Mouse (Mus musculus) forebrain, embryonic 16.5 days (tissue): ENCODE results near the gene Slc3a2. TPM values are rescaled to one million over a fixed set of nuclear protein-coding genes. Genes with fewer than 3 reads are reported as not detected.

Experiments
- ATAC-seq: fragments of 200-750 bp; cut with Nextera tagmentation; 2 replicates; pipeline ENCODE4 v1.8.0; 2017; ENCODE audit warnings: mild to moderate bottlenecking, moderate library complexity
- H3K27ac ChIP-seq: fragments of 300-500 bp; sonication (generic); 2 replicates; pipeline ENCODE4 v1.5.1; 2014; ENCODE audit warnings: low read length, control low read depth
- H3K27me3 ChIP-seq: fragments of 300-500 bp; sonication (generic); replicated peaks from 2 replicates; pipeline ENCODE4 v1.6.1; 2014; ENCODE audit warnings: low read length; ENCODE audit not compliant: control insufficient read depth, insufficient read depth
- H3K36me3 ChIP-seq: fragments of 300-500 bp; sonication (generic); 2 replicates; pipeline ENCODE4 v1.6.1; 2014; ENCODE audit not compliant: control insufficient read depth, insufficient read depth
- H3K4me1 ChIP-seq: fragments of 300-500 bp; sonication (generic); replicated peaks from 2 replicates; pipeline ENCODE4 v1.6.1; 2014; ENCODE audit warnings: low read length; ENCODE audit not compliant: control insufficient read depth, insufficient read depth
- H3K4me2 ChIP-seq: fragments of 300-500 bp; sonication (generic); 2 replicates; pipeline ENCODE4 v1.6.1; 2014; ENCODE audit warnings: mild to moderate bottlenecking, low read length, control low read depth
- H3K4me3 ChIP-seq: fragments of 300-500 bp; sonication (generic); replicated peaks from 2 replicates; pipeline ENCODE4 v1.5.1; 2014; ENCODE audit warnings: mild to moderate bottlenecking, low read length, control low read depth
- H3K9ac ChIP-seq: fragments of 300-500 bp; sonication (generic); replicated peaks from 2 replicates; pipeline ENCODE4 v1.6.1; 2014; ENCODE audit warnings: low read depth, low read length, control low read depth
- H3K9me3 ChIP-seq: fragments of 300-500 bp; sonication (generic); 2 replicates; pipeline ENCODE4 v1.6.1; 2016; ENCODE audit warnings: low read length; ENCODE audit not compliant: control insufficient read depth
- WGBS: fragments of 180-500 bp; shearing (Covaris S2); extraction: QIAGEN DNeasy Blood & Tissue Kit; methylation state at CpG from one replicate; pipeline ENCODE4 v1.1.7; 2014; 5-methylcytosine and 5-hydroxymethylcytosine counted together
- polyA plus RNA-seq: library from polyadenylated mRNA; unstranded; fragments of >200 nt; fragmentation: Nextera tagmentation; extraction: Ambion mirVana; gene quantifications from 2 replicates; pipeline ENCODE4 v1.2.1, GENCODE M21; 2015

Gene Slc3a2
- polyA plus RNA-seq, 1 experiment from 2014 or later, result 186 TPM

GRCm38 (mm10) chr19:8755652-8756051, 32.5 kb upstream of the Slc3a2 start:
- WGBS, result 85% methylated on average over 3 of the region's 3 CpGs
- Histone ChIP-seq H3K27ac (no peak overlapping the region), H3K4me2 (0 out of 2 replicates have a peak overlapping the region, but pooled peaks have one; percentile 87), H3K27me3 (no peaks in the 10 kb centered on the region), H3K36me3 (peaks cover 17% of the 10 kb centered on the region), H3K4me1 (peaks cover 24% of the 10 kb centered on the region), H3K4me3 (no peak overlapping the region), H3K9me3 (no peaks in the 10 kb centered on the region), H3K9ac (no peak overlapping the region)
- ATAC-seq, result no peak

GRCm38 (mm10) chr19:8747368-8747767, 24.2 kb upstream of the Slc3a2 start:
- WGBS, result 74% methylated on average over 2 of the region's 2 CpGs
- H3K9ac ChIP-seq, result no peak overlapping the region
- peaks cover 8% of the 10 kb centered on the region for H3K4me1 ChIP-seq
- H3K27ac ChIP-seq, result no peak overlapping the region
- H3K4me3 ChIP-seq, result no peak overlapping the region
- H3K4me2 ChIP-seq, result no peak overlapping the region
- no peaks in the 10 kb centered on the region for H3K9me3 ChIP-seq
- ATAC-seq, result no peak
- peaks cover 46% of the 10 kb centered on the region for H3K36me3 ChIP-seq
- H3K27me3 ChIP-seq, result no peaks in the 10 kb centered on the region

- ATAC-seq, result no peak
- Histone ChIP-seq H3K4me1 (peaks cover 21% of the 10 kb centered on the region), H3K27ac (no peak overlapping the region), H3K36me3 (peaks cover 41% of the 10 kb centered on the region), H3K9me3 (no peaks in the 10 kb centered on the region), H3K9ac (no peak overlapping the region), H3K4me3 (no peak overlapping the region), H3K4me2 (no peak overlapping the region), H3K27me3 (no peaks in the 10 kb centered on the region)
- 97% methylated on average over 1 of the region's 1 CpGs for WGBS
Observed at GRCm38 (mm10) chr19:8745382-8745781, 22.2 kb upstream of the Slc3a2 start.

DNA sequence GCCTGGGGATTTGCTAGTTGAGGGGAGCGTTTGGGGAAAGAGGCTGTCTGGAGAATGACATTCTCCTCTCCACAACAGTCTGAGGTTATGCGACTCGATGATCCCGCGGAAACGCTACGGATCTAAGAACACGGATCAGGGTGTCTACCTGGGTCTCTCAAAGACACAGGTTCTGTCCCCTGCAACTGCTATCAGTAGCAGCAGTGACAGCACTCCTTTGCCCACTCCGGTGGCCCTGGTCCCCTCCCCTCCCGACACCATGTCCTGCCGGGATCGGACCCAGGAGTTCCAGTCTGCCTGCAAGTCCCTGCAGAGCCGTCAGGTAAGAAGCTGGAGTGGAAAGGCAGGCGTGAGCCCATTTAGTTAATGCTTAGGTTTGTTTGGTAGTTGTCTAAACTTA, 19.0 kb upstream of the Slc3a2 start:
- no peak for ATAC-seq
- 23% methylated on average over 14 of the region's 14 CpGs for WGBS
- Histone ChIP-seq H3K27ac (no peak overlapping the region; the same call in 1 of the 2 replicates), H3K36me3 (peaks cover 23% of the 10 kb centered on the region), H3K9me3 (no peaks in the 10 kb centered on the region), H3K4me1 (peaks cover 23% of the 10 kb centered on the region), H3K4me2 (peak overlapping the region; percentile 99), H3K9ac (peak overlapping the region; percentile 85), H3K27me3 (no peaks in the 10 kb centered on the region), H3K4me3 (peak overlapping the region; percentile 93)

DNA sequence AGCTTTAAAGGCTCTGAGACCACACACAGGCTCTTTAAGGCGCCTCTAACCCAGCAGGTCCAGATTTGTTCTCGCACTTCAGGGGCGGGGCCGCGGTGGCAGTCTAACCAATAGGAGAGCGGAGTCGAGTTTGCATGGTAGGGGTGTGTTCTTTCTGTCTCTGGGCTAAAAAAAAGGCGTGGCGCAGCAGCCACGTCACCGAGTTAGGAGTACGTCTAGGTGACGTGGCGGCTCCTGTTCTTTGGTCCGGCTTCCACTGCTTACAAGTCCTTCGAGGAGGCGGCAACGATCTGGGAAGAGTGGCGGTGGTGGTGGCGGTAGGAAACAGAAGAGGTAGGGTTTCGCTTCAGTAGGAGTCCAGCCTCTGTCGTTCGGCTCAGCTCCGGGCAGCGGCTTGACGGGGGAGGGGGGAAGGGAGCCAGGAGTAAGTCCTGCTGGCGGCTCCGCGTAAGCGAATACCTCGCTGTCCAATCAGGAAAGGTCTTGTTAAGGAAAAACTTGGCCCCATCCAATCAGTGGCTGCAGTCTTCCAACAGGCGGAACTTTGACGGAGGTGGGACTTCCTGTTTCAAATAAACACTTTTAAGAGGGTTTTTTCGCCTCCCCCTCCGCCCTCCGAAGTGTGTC, 18.2 kb upstream of the Slc3a2 start, which contains the start of gene Stx5a:
TSS of gene Stx5a (plus strand) at position 171 of the 627 bp plus-strand sequence.
- peaks cover 25% of the 10 kb centered on the region for H3K4me1 ChIP-seq

DNA sequence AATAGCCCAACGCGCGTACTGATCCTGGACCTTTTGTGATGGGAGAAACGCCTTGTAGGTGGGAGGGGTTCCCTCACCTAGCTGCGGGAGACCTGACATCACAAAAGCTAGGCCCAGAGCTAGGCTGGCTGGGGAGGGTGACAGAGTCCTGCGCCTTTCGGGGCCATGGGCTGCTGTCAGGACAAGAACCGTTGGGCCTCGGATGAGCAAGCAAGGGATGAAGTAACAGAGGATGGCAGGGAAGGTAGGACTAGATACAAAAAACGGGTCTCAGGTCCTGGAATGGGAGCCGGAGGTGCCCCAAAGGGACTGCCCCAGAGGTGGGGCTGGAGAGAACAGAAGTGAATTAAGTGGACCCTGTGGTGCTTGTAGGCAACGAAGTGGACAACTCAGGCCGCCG, 17.4 kb upstream of the Slc3a2 start, which contains the start of gene 1700092M07Rik:
TSS of gene 1700092M07Rik (plus strand) at position 116 of the 400 bp plus-strand sequence.
- Histone ChIP-seq H3K36me3 (peaks cover 11% of the 10 kb centered on the region), H3K4me1 (peaks cover 28% of the 10 kb centered on the region), H3K27ac (peak within 1 kb of the TSS; percentile 96), H3K9ac (peak within 1 kb of the TSS; percentile 85), H3K27me3 (no peaks in the 10 kb centered on the region), H3K9me3 (no peaks in the 10 kb centered on the region), H3K4me2 (peak within 1 kb of the TSS; percentile 58), H3K4me3 (peak within 1 kb of the TSS; percentile 93)
- ATAC-seq, result no peak; the same call in 1 of the 2 replicates
- 58% methylated on average over 14 of the region's 14 CpGs for WGBS

More for the DNA sequence above, 18.2 kb upstream of the Slc3a2 start, which contains the start of gene Stx5a:
- under 1% methylated on average over 36 of the region's 36 CpGs for WGBS
- Histone ChIP-seq H3K4me2 (peak within 1 kb of the TSS; percentile 99), H3K4me3 (peak within 1 kb of the TSS; percentile 93), H3K9me3 (no peaks in the 10 kb centered on the region), H3K9ac (peak within 1 kb of the TSS; percentile 85), H3K36me3 (peaks cover 17% of the 10 kb centered on the region), H3K27ac (peak within 1 kb of the TSS; percentile 96), H3K27me3 (no peaks in the 10 kb centered on the region)
- peak; percentile 98 for ATAC-seq

- WGBS, result 91% methylated on average over 6 of the region's 6 CpGs
- no peak for ATAC-seq
Observed at GRCm38 (mm10) chr19:8739646-8740045, 16.5 kb upstream of the Slc3a2 start.

GRCm38 (mm10) chr19:8738911-8739310, 15.7 kb upstream of the Slc3a2 start:
- Histone ChIP-seq H3K27me3 (no peaks in the 10 kb centered on the region), H3K4me2 (no peak overlapping the region), H3K9ac (no peak overlapping the region), H3K4me3 (no peak overlapping the region), H3K4me1 (peaks cover 32% of the 10 kb centered on the region), H3K36me3 (peaks cover 6% of the 10 kb centered on the region), H3K27ac (no peak overlapping the region), H3K9me3 (no peaks in the 10 kb centered on the region)
- no peak for ATAC-seq
- 91% methylated on average over 7 of the region's 7 CpGs for WGBS

More at GRCm38 (mm10) chr19:8739646-8740045, 16.5 kb upstream of the Slc3a2 start:
- Histone ChIP-seq H3K9me3 (no peaks in the 10 kb centered on the region), H3K36me3 (peaks cover 7% of the 10 kb centered on the region), H3K4me1 (peaks cover 32% of the 10 kb centered on the region), H3K27ac (no peak overlapping the region), H3K9ac (no peak overlapping the region), H3K4me3 (no peak overlapping the region), H3K27me3 (no peaks in the 10 kb centered on the region), H3K4me2 (no peak overlapping the region)

GRCm38 (mm10) chr19:8736160-8736467, 12.9 kb upstream of the Slc3a2 start:
- Histone ChIP-seq H3K27me3 (no peaks in the 10 kb centered on the region), H3K27ac (peak overlapping the region; percentile 61; the same call in 1 of the 2 replicates), H3K4me1 (peaks cover 18% of the 10 kb centered on the region), H3K4me3 (peak overlapping the region; percentile 86), H3K36me3 (peaks cover 3% of the 10 kb centered on the region), H3K9ac (peak overlapping the region; percentile 79), H3K4me2 (peak overlapping the region; percentile 92), H3K9me3 (no peaks in the 10 kb centered on the region)
- no peak for ATAC-seq
- 2% methylated on average over 11 of the region's 11 CpGs for WGBS
